12 mouse cellular contexts compared by ENCODE assay signal in genomic region chr11:80903426-80903825, GRCm38 (mm10).
"Had no signal": no experiment of that assay in that cellular context is flagged by ENCODE, and none has a peak within 500 bp of the region (broad histone marks: within the 10 kb centered on the region; RNA-seq: fewer than 3 reads in every experiment).

No protein-coding gene starts in this region.

- DNase-seq: retina, postnatal 1 day; right cerebral cortex, adult 18-20 months; right cerebral cortex, postnatal 14 days; right cerebral cortex, postnatal 25 days; right cerebral cortex, postnatal 4 days; spleen, adult 18-20 months; thymus, adult 18-20 months; thymus, adult 2 months; thymus, postnatal 14 days; thymus, postnatal 25 days; thymus, postnatal 36 days; thymus, postnatal 4 days had no signal
